Mouse (Mus musculus): Measurements from ENCODE around the gene Fgf23.

DNA sequence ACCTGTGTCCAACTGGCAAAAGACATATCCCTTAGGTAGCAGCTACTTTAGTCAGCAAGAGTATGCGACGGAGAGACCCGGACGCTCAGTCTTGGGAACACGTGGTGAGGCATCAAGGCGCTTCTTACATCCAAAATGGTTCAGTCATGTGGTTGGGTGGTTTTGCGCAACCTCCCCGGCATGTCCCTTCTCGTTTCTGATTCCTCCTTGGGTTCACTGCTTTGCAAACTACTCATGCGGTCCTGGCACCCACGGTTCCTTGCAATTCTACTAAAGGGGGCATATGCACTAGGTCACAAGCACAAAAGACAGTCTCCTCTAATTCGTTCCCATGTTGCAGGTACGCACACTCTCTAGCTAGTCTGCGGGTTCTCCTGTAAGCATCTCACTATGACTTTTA, 57.0 kb downstream of the Fgf23 start:
- no peak for TF ChIP-seq CTCF (IDR thresholded peaks at IDR 0.05; ENCODE audit: low read depth)
- no peak for TF ChIP-seq EP300 (IDR thresholded peaks at IDR 0.05; ENCODE audit: low read depth)
